Comparison of ENCODE assay signal across 8 mouse cellular contexts in genomic region chr8:11478807-11479527, GRCm38 (mm10). TPM values are rescaled to one million over a fixed set of nuclear protein-coding genes. Genes with fewer than 3 reads are reported as not detected.
DNase-seq lines count a peak whose midpoint lies in the region; ATAC-seq and TF ChIP-seq lines count a peak whose summit lies in the region.

No protein-coding gene starts in this region.

- H3K27ac ChIP-seq in testis, adult 2 months (ENCODE audit: control insufficient read depth, insufficient read depth, low read depth, low read length) = peak overlapping the region; percentile 77
- no peak overlapping the region for H3K27ac ChIP-seq in hindbrain, embryonic 15.5 days (replicated peaks)
- H3K27ac ChIP-seq in liver, embryonic 13.5 days = no peak overlapping the region

- no peaks in the 10 kb centered on the region for H3K9me3 ChIP-seq in hindbrain, embryonic 15.5 days
- H3K9me3 ChIP-seq in liver, embryonic 13.5 days (replicated peaks) = no peaks in the 10 kb centered on the region

- WGBS in hindbrain, embryonic 15.5 days = 3% methylated on average over 22 of the region's 23 CpGs
- WGBS in liver, embryonic 13.5 days (ENCODE audit: insufficient replicate concordance) = 4% methylated on average over 22 of the region's 23 CpGs

- H3K36me3 ChIP-seq in testis, adult 2 months (ENCODE audit: control insufficient read depth, insufficient read depth, low read length) = no peaks in the 10 kb centered on the region
- H3K36me3 ChIP-seq in hindbrain, embryonic 15.5 days = no peaks in the 10 kb centered on the region
- no peaks in the 10 kb centered on the region for H3K36me3 ChIP-seq in liver, embryonic 13.5 days

- no peak for DNase-seq in testis, postnatal 14 days (ENCODE audit: low spot score)
- no peak for DNase-seq in liver, embryonic 13.5 days
- no peak for DNase-seq in retina, embryonic 14.5 days (ENCODE audit: low spot score)
- DNase-seq in ovary, postnatal 10 days (ENCODE audit: low spot score) = no peak
- no peak for DNase-seq in right cerebral cortex, postnatal 14 days

- H3K4me1 ChIP-seq in testis, adult 2 months (ENCODE audit: control insufficient read depth, insufficient read depth, low read length) = peaks cover 36% of the 10 kb centered on the region
- peaks cover 24% of the 10 kb centered on the region for H3K4me1 ChIP-seq in hindbrain, embryonic 15.5 days (replicated peaks)
- H3K4me1 ChIP-seq in liver, embryonic 13.5 days (replicated peaks) = peaks cover 44% of the 10 kb centered on the region

- H3K4me3 ChIP-seq in testis, adult 2 months (ENCODE audit: control insufficient read depth, low read depth, low read length) = peak overlapping the region; percentile 71
- peak overlapping the region; percentile 49 for H3K4me3 ChIP-seq in hindbrain, embryonic 15.5 days
- H3K4me3 ChIP-seq in liver, embryonic 13.5 days (replicated peaks) = peak overlapping the region; percentile 58

- no peak overlapping the region for H3K9ac ChIP-seq in hindbrain, embryonic 15.5 days
- no peak overlapping the region for H3K9ac ChIP-seq in liver, embryonic 13.5 days

- no peak for TF ChIP-seq CTCF in testis, adult 2 months (IDR thresholded peaks at IDR 0.05; ENCODE audit: control insufficient read depth, insufficient read depth, insufficient replicate concordance, low read depth, low read length)

- no peak for TF ChIP-seq POLR2A in testis, adult 2 months (IDR thresholded peaks at IDR 0.05; ENCODE audit: control insufficient read depth, low read depth, low read length)

- peak overlapping the region; percentile 98 for H3K4me2 ChIP-seq in hindbrain, embryonic 15.5 days
- H3K4me2 ChIP-seq in liver, embryonic 13.5 days = peak overlapping the region; percentile 73

- no peak for ATAC-seq in hindbrain, embryonic 15.5 days (ENCODE audit: low FRiP score, low read depth)
- ATAC-seq in liver, embryonic 13.5 days (ENCODE audit: low read depth) = peak; percentile 7; the same call in 1 of the 2 replicates
- ATAC-seq in cerebellum, adult (ENCODE audit: insufficient number of reproducible peaks, low FRiP score, low TSS enrichment) = no peak

- no peaks in the 10 kb centered on the region for H3K27me3 ChIP-seq in testis, adult 2 months (ENCODE audit: control insufficient read depth, insufficient read depth, low read length)
- peaks cover 66% of the 10 kb centered on the region for H3K27me3 ChIP-seq in hindbrain, embryonic 15.5 days
- peaks cover 91% of the 10 kb centered on the region for H3K27me3 ChIP-seq in liver, embryonic 13.5 days

RNA-seq across cellular contexts. Expression of gene Rab20, which starts 0.5 kb away (rescaled TPM):
- 16.1 and 22.8 TPM in 2 replicates for polyA plus RNA-seq in testis, adult 2 months (2012; rRNA removed)
- 1.3 and 1.5 TPM in 2 replicates for polyA plus RNA-seq in hindbrain, embryonic 15.5 days (2015; fragmentation: Nextera tagmentation; extraction: Ambion mirVana)
- polyA plus RNA-seq in liver, embryonic 13.5 days (2015; fragmentation: Nextera tagmentation; extraction: Ambion mirVana) = 3.1 and 3.5 TPM in 2 replicates

RNA-seq across cellular contexts. Expression of gene Naxd, which starts 18.3 kb away (rescaled TPM):
- 62.2 and 65.5 TPM in 2 replicates for polyA plus RNA-seq in testis, adult 2 months (2012; rRNA removed)
- 144 and 148 TPM in 2 replicates for polyA plus RNA-seq in hindbrain, embryonic 15.5 days (2015; fragmentation: Nextera tagmentation; extraction: Ambion mirVana)
- polyA plus RNA-seq in liver, embryonic 13.5 days (2015; fragmentation: Nextera tagmentation; extraction: Ambion mirVana) = 39.6 and 40.4 TPM in 2 replicates
